Mouse (Mus musculus) liver, postnatal 0 days (tissue): Measurements from ENCODE around the gene Srp72.

ENCODE experiments used
- CTCF ChIP-seq: sonication (generic); IDR thresholded peaks from 2 replicates; pipeline ENCODE4 v1.5.1; 2016; ENCODE audit warnings: antibody characterized with exemption, low read depth
- EP300 ChIP-seq: IDR thresholded peaks from 2 replicates; pipeline ENCODE4 v1.6.1; 2016; ENCODE audit warnings: antibody characterized with exemption, low read depth, mild to moderate bottlenecking

DNA sequence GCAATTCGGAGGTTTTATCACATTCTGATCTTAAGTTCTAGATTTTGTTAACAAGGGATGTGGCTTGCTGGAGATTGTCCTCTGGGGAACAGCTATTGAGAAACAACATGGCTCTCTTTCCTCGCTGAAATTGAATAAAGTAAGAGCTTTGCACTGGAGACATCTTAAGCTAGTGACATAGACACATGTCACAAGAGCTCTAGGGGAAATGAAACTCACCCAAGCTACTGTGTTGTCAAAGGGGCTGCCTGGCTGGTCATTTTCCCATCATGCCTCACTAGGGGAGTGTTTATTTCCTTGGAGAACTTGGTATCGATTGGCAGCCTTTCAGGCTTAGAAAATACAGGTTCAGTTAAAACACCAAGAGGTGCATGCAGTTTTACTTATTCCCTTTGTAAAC lies 38.7 kb downstream of the Srp72 start:
- TF ChIP-seq CTCF (no peak), EP300 (no peak)
